Mouse (Mus musculus): ENCODE data around the gene Crtac1. TPM values are rescaled to one million over a fixed set of nuclear protein-coding genes. Genes with fewer than 3 reads are reported as not detected.

Gene Crtac1
- total and polyA plus RNA-seq, 3 experiments, result 0.15 TPM; not detected in 2

GRCm38 (mm10) chr19:42255784-42256610 lies 175.6 kb downstream of the Crtac1 start:
- Histone ChIP-seq H3K4me1 (ENCODE audit: control insufficient read depth in 1 of 2, insufficient read depth in 2 of 2, low read length in 2 of 2) (no peaks in the 10 kb centered on the region), H3K36me3 (ENCODE audit: control insufficient read depth in 1 of 2, insufficient read depth in 2 of 2, low read length in 2 of 2) (no peaks in the 10 kb centered on the region), H3K9ac (ENCODE audit: control insufficient read depth, low read depth, low read length, poor library complexity, severe bottlenecking) (no peak overlapping the region), H3K79me2 (ENCODE audit: control insufficient read depth, insufficient read depth, low read length, poor library complexity) (no peaks in the 10 kb centered on the region), H3K27me3 (ENCODE audit: control insufficient read depth in 1 of 2, insufficient read depth in 2 of 2, low read length in 2 of 2) (peaks cover 0 to 1% of the 10 kb centered on the region in 2 experiments; a peak in 1 of 4 replicates), H3K4me3 (ENCODE audit: control insufficient read depth in 1 of 2, insufficient read depth in 1 of 2, low read depth in 2 of 2, low read length in 2 of 2) (no peak overlapping the region), H3K27ac (ENCODE audit: control insufficient read depth, low read depth, low read length) (no peak overlapping the region), H3K9me3 (replicated peaks; ENCODE audit: insufficient read depth, low read length) (no peaks in the 10 kb centered on the region)
- DNase-seq (ENCODE audit: low read depth, low spot score), result peak; percentile 82
- TF ChIP-seq HCFC1 (IDR thresholded peaks at IDR 0.05; ENCODE audit: low read depth, low read length) (no peak), SMC3 (IDR thresholded peaks at IDR 0.05; ENCODE audit: low read depth, low read length) (no peak), CTCF (IDR thresholded peaks at IDR 0.05 in 2 of 3, conservative IDR thresholded peaks at IDR 0.05 in 1 of 3; ENCODE audit: control insufficient read depth in 1 of 3, insufficient read depth in 1 of 3, low read depth in 2 of 3, low read length in 3 of 3, poor library complexity in 1 of 3, severe bottlenecking in 1 of 3) (no peak), EP300 (IDR thresholded peaks at IDR 0.05; ENCODE audit: low read depth in 1 of 2, low read length in 2 of 2) (no peak), USF2 (IDR thresholded peaks at IDR 0.05; ENCODE audit: borderline replicate concordance in 1 of 2, insufficient read depth in 1 of 2, low read depth in 1 of 2, low read length in 2 of 2) (no peak), POLR2A (IDR thresholded peaks at IDR 0.05; ENCODE audit: control insufficient read depth in 1 of 2, insufficient read depth in 1 of 2, low read depth in 1 of 2, low read length in 2 of 2, poor library complexity in 1 of 2) (no peak), MYC (IDR thresholded peaks at IDR 0.05; ENCODE audit: low read depth, low read length) (no peak), SIN3A (IDR thresholded peaks at IDR 0.05; ENCODE audit: low read length) (peak; percentile 98), ZC3H11A (IDR thresholded peaks at IDR 0.05; ENCODE audit: low read depth, low read length) (no peak), ZKSCAN1 (IDR thresholded peaks at IDR 0.05; ENCODE audit: low read depth, low read length) (no peak), CHD1 (IDR thresholded peaks at IDR 0.05; ENCODE audit: low read depth, low read length) (no peak), MEF2A (IDR thresholded peaks at IDR 0.05; ENCODE audit: extremely low read depth, insufficient replicate concordance, low read depth, low read length, poor library complexity, severe bottlenecking) (no peak), MXI1 (IDR thresholded peaks at IDR 0.05; ENCODE audit: low read depth, low read length) (peak; percentile 92), CHD2 (IDR thresholded peaks at IDR 0.05; ENCODE audit: low read length) (no peak), GATA1 (IDR thresholded peaks at IDR 0.05; ENCODE audit: low read depth, low read length) (no peak), MAZ (IDR thresholded peaks at IDR 0.05; ENCODE audit: low read depth, low read length) (no peak)

GRCm38 (mm10) chr19:42255438-42255783 lies 176.2 kb downstream of the Crtac1 start:
- H3K27me3 ChIP-seq (ENCODE audit: control insufficient read depth in 1 of 2, insufficient read depth in 2 of 2, low read length in 2 of 2), result peaks cover 0 to 1% of the 10 kb centered on the region in 2 experiments; a peak in 1 of 4 replicates

More at GRCm38 (mm10) chr19:42255438-42255783, 176.2 kb downstream of the Crtac1 start:
- Histone ChIP-seq H3K36me3 (ENCODE audit: control insufficient read depth in 1 of 2, insufficient read depth in 2 of 2, low read length in 2 of 2) (no peaks in the 10 kb centered on the region), H3K79me2 (ENCODE audit: control insufficient read depth, insufficient read depth, low read length, poor library complexity) (no peaks in the 10 kb centered on the region), H3K4me1 (ENCODE audit: control insufficient read depth in 1 of 2, insufficient read depth in 2 of 2, low read length in 2 of 2) (peaks cover 0 to 3% of the 10 kb centered on the region in 2 experiments; a peak in 1 of 4 replicates), H3K27ac (ENCODE audit: control insufficient read depth, low read depth, low read length) (no peak overlapping the region), H3K9ac (ENCODE audit: control insufficient read depth, low read depth, low read length, poor library complexity, severe bottlenecking) (no peak overlapping the region), H3K9me3 (replicated peaks; ENCODE audit: insufficient read depth, low read length) (no peaks in the 10 kb centered on the region), H3K4me3 (ENCODE audit: control insufficient read depth in 1 of 2, insufficient read depth in 1 of 2, low read depth in 2 of 2, low read length in 2 of 2) (no peak overlapping the region)
- DNase-seq (ENCODE audit: low read depth, low spot score), result no peak
- no peak for TF ChIP-seq TCF12 (IDR thresholded peaks at IDR 0.05; ENCODE audit: low read depth, low read length)
- no peak for TF ChIP-seq TBP (IDR thresholded peaks at IDR 0.05; ENCODE audit: low read depth, low read length)
- no peak for TF ChIP-seq CTCF (IDR thresholded peaks at IDR 0.05 in 2 of 3, conservative IDR thresholded peaks at IDR 0.05 in 1 of 3; ENCODE audit: control insufficient read depth in 1 of 3, insufficient read depth in 1 of 3, low read depth in 2 of 3, low read length in 3 of 3, poor library complexity in 1 of 3, severe bottlenecking in 1 of 3)
- no peak for TF ChIP-seq RAD21 (IDR thresholded peaks at IDR 0.05; ENCODE audit: low read depth, low read length)
- no peak for TF ChIP-seq ZMIZ1 (IDR thresholded peaks at IDR 0.05; ENCODE audit: low read depth, low read length)
- TF ChIP-seq USF2 (IDR thresholded peaks at IDR 0.05; ENCODE audit: borderline replicate concordance in 1 of 2, insufficient read depth in 1 of 2, low read depth in 1 of 2, low read length in 2 of 2), result no peak

Measured in MEL (cell line).